Mouse (Mus musculus) embryonic facial prominence, embryonic 13.5 days (tissue): ENCODE measurements around the gene Def6. TPM values are rescaled to one million over a fixed set of nuclear protein-coding genes. Genes with fewer than 3 reads are reported as not detected.

Source experiments
- ATAC-seq: fragments of 200-750 bp; cut with Nextera tagmentation; 2 replicates; pipeline ENCODE4 v1.8.0; 2017; ENCODE audit warnings: low read depth; ENCODE audit not compliant: insufficient number of reproducible peaks, insufficient read depth, low FRiP score, low TSS enrichment
- H3K27ac ChIP-seq: fragments of 300-500 bp; sonication (generic); 2 replicates; pipeline ENCODE4 v1.5.1; 2015; ENCODE audit warnings: moderate library complexity, mild to moderate bottlenecking, inconsistent platforms
- H3K27me3 ChIP-seq: fragments of 300-500 bp; sonication (generic); 2 replicates; pipeline ENCODE4 v1.6.1; 2015; ENCODE audit warnings: mild to moderate bottlenecking, inconsistent platforms
- H3K36me3 ChIP-seq: fragments of 300-500 bp; sonication (generic); 2 replicates; pipeline ENCODE4 v1.6.1; 2015; ENCODE audit warnings: mild to moderate bottlenecking, inconsistent platforms
- H3K4me1 ChIP-seq: fragments of 300-500 bp; sonication (generic); 2 replicates; pipeline ENCODE4 v1.6.1; 2015; ENCODE audit warnings: inconsistent platforms
- H3K4me2 ChIP-seq: fragments of 300-500 bp; sonication (generic); 2 replicates; pipeline ENCODE4 v1.6.1; 2015; ENCODE audit warnings: moderate library complexity, mild to moderate bottlenecking, inconsistent platforms
- H3K4me3 ChIP-seq: fragments of 300-500 bp; sonication (generic); 2 replicates; pipeline ENCODE4 v1.5.1; 2015; ENCODE audit warnings: mild to moderate bottlenecking, inconsistent platforms
- H3K9ac ChIP-seq: fragments of 300-500 bp; sonication (generic); 2 replicates; pipeline ENCODE4 v1.6.1; 2015; ENCODE audit warnings: mild to moderate bottlenecking, inconsistent platforms
- H3K9me3 ChIP-seq: fragments of 300-500 bp; sonication (generic); 2 replicates; pipeline ENCODE4 v1.6.1; 2016; ENCODE audit warnings: inconsistent platforms
- WGBS: fragments of 180-500 bp; shearing (Covaris S2); methylation state at CpG from one replicate; pipeline ENCODE4 v1.1.7; 2015; ENCODE audit warnings: mixed read lengths; 5-methylcytosine and 5-hydroxymethylcytosine counted together
- polyA plus RNA-seq: library from polyadenylated mRNA; unstranded; fragments of >200 nt; fragmentation: Nextera tagmentation; extraction: Ambion mirVana; gene quantifications from 2 replicates; pipeline ENCODE4 v1.2.1, GENCODE M21; 2015

Gene Def6
- polyA plus RNA-seq, 1 experiment from 2014 or later, result 13.1 TPM

DNA sequence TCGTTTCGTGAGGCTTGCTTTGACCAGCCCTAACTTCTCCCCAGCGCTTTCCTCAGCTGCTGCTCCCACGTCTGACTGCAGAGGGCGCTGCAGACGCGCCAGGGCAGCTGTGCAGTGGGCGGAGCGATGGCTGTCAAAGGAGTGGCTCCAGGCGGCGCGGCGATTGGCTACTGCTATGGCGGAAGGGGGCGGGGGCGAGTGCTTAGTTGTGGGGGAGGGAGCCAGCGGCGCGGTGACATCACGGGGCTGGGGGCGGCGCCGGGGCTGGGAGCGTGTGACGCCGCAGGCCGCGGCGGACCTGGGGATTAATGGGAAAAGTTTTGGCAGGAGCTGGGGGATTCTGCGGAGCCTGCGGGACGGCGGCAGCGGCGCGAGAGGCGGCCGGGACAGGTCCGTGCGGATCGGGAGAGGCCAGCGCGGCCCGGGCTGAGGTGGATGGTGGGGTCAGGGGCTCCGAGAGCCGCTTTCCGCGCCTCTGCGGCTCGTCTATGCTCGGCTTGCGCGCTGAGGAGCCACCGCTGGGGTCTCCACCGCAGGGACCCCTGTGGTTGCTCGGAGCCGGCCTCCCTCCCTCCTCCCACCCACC is 25.0 kb downstream of the Def6 start, which contains the start of gene Ppard:
Gene Ppard (plus strand): TSS at position 226 of the 586 bp plus-strand sequence.
- WGBS, result under 1% methylated on average over 57 of the region's 57 CpGs
- peak within 1 kb of the TSS; percentile 85 for H3K4me3 ChIP-seq
- H3K9ac ChIP-seq, result peak within 1 kb of the TSS; percentile 95
- peaks cover 16% of the 10 kb centered on the region for H3K36me3 ChIP-seq
- H3K4me1 ChIP-seq, result peaks cover 41% of the 10 kb centered on the region
- no peaks in the 10 kb centered on the region for H3K9me3 ChIP-seq
- H3K4me2 ChIP-seq, result peak within 1 kb of the TSS; percentile 81
- no peaks in the 10 kb centered on the region for H3K27me3 ChIP-seq
- ATAC-seq, result peak; percentile 83
- peak within 1 kb of the TSS; percentile 89 for H3K27ac ChIP-seq

DNA sequence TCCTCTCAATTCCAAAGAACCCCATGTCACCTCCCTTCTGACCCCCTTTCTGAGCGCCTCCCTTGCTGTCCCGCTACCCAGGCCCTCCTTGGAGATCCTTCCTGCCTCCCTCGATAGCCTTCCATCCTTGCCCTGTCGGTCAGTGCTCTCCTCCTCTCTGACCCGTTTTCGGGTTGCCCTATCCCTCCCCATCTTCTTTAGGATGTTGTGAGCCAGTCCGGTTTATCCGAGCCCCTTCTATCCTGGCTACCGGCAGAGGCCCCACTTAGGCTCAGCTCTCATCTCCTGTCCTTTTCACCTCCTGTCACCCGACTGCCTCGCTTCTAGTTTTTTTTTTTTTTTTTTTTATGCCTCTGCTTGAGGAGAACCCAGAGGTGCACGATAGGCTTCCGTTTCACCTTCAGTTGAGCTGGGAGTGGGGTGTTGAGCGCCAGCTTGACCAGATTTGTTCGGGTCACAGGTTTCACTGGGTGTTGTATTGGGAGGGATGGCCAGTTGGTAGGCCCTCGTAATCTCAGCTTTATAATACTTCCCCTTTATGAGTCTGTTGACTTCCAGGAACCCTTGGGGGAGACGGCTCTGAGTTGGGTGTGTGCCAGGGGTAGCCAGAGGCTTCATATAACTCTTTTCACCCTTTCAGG is 25.6 kb downstream of the Def6 start:
- H3K27ac ChIP-seq, result peak overlapping the region; percentile 89
- 0 out of 2 replicates have a peak, but pooled peaks have one; percentile 7 for ATAC-seq

DNA sequence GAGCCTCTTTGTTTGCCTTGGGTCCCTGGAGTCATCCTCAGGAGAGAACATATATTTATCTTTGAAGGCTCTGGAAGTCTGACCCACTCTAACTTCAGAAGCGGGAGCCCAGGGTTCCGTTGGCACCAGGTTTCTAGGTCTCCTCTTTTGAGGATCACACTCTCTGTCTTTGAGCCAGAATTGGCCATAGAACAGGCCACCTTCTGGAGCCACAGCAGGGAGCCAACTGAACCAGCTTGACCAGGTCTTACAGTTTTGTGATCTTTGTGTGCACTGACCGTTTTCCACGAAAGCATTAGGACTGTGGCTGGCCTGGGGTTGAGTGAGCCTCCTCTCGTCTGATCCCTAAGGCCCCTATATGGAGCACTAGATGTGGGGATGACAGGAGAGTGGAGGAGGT is 27.1 kb downstream of the Def6 start:
- H3K4me3 ChIP-seq, result no peak overlapping the region
- H3K27me3 ChIP-seq, result no peaks in the 10 kb centered on the region
- peaks cover 19% of the 10 kb centered on the region for H3K36me3 ChIP-seq
- no peak for ATAC-seq
- peak overlapping the region; percentile 81; the same call in 1 of the 2 replicates for H3K4me2 ChIP-seq
- peaks cover 41% of the 10 kb centered on the region for H3K4me1 ChIP-seq
- WGBS, result 88% methylated on average over 5 of the region's 5 CpGs
- H3K9ac ChIP-seq, result peak overlapping the region; percentile 46; the same call in 1 of the 2 replicates
- H3K27ac ChIP-seq, result no peak overlapping the region
- no peaks in the 10 kb centered on the region for H3K9me3 ChIP-seq

More for the DNA sequence above, 25.6 kb downstream of the Def6 start:
- Histone ChIP-seq H3K36me3 (peaks cover 15% of the 10 kb centered on the region), H3K4me3 (peak overlapping the region; percentile 85), H3K9ac (peak overlapping the region; percentile 95), H3K4me2 (peak overlapping the region; percentile 81), H3K27me3 (no peaks in the 10 kb centered on the region), H3K4me1 (peaks cover 41% of the 10 kb centered on the region), H3K9me3 (no peaks in the 10 kb centered on the region)
- 6% methylated on average over 17 of the region's 17 CpGs for WGBS

DNA sequence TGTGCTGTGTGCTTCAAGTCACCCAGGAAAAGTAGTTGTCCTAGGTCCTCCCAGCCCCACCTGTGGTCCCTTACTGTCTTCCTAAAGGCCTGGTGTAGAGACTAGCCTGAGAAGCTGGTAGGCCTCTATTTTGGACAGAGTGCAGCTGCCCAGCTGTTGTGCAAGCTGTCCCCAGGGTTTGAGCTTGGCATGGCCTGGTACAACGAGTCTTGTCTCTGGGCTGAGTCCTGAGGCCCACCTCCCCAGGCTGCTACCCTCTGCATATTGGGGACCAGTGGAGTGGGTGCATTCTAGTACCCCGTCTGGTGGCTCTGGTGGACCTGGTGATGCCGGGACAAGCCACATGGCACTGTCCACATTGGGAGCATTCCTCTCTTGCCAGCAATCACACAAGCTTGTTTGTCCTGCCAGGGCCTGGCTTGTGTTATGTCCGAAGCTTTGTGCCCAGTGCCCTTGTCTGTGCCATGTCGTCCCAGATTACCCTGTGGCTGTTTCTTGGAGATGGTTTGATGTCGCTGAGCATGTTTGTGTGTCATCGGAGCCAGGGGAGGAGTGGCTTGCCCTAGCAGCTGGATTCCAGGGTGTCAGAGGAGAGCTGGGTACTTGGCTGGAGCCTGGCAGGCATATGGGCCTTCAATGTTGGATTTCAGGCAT is 28.5 kb downstream of the Def6 start:
- Histone ChIP-seq H3K27ac (no peak overlapping the region), H3K9ac (peak overlapping the region; percentile 51), H3K27me3 (no peaks in the 10 kb centered on the region), H3K4me3 (no peak overlapping the region), H3K4me2 (no peak overlapping the region), H3K9me3 (no peaks in the 10 kb centered on the region), H3K4me1 (peaks cover 41% of the 10 kb centered on the region), H3K36me3 (peaks cover 33% of the 10 kb centered on the region)
- 76% methylated on average over 7 of the region's 7 CpGs for WGBS
- no peak for ATAC-seq

DNA sequence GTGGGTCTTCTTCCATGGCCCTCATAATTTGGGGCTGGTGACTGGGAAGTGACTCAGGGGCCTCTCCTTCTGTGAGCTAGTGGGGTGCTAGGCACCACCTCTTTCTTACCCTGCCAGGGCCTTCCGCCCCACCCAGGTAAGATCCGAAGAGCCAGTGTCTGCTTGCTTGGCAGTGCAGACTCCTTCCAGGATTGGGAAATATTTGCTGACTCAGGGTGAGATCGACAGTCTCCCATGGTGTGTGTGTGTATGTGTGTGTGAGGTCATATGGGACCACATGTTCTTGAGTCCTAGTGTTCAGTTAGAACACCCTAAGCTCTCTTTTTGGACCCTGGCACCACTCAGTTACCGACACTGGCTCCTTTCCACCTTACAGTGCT is 29.0 kb downstream of the Def6 start:
- no peak for ATAC-seq
- no peak overlapping the region for H3K4me3 ChIP-seq
- no peaks in the 10 kb centered on the region for H3K9me3 ChIP-seq
- 85% methylated on average over 4 of the region's 4 CpGs for WGBS
- H3K27me3 ChIP-seq, result no peaks in the 10 kb centered on the region
- H3K36me3 ChIP-seq, result peaks cover 38% of the 10 kb centered on the region
- peak overlapping the region; percentile 51; the same call in 1 of the 2 replicates for H3K9ac ChIP-seq
- no peak overlapping the region for H3K27ac ChIP-seq
- no peak overlapping the region for H3K4me2 ChIP-seq
- peaks cover 41% of the 10 kb centered on the region for H3K4me1 ChIP-seq

DNA sequence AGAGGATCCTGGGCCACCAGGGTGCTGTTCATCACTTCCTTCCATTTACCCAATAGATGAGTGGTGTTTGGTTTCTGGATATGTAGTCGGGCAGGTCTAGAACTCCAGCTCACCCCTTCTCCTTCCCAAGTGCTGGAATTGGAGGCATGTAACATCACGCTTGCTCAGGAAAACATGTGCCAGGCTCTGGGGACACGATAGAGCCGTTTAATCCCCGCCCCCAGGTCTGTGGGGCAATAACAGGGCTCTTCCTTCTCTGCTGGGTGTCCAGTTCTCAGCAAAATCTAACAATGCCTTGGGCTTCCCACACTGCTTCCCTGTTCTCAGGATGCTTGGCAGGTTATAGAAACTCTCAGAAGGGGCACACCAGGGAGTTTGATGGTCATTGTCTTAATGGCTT is 29.8 kb downstream of the Def6 start:
- 63% methylated on average over 5 of the region's 5 CpGs for WGBS
- Histone ChIP-seq H3K4me2 (no peak overlapping the region), H3K27me3 (no peaks in the 10 kb centered on the region), H3K9me3 (no peaks in the 10 kb centered on the region), H3K36me3 (peaks cover 45% of the 10 kb centered on the region), H3K9ac (no peak overlapping the region; the same call in 1 of the 2 replicates), H3K27ac (no peak overlapping the region), H3K4me3 (no peak overlapping the region), H3K4me1 (peaks cover 47% of the 10 kb centered on the region)
- ATAC-seq, result no peak

DNA sequence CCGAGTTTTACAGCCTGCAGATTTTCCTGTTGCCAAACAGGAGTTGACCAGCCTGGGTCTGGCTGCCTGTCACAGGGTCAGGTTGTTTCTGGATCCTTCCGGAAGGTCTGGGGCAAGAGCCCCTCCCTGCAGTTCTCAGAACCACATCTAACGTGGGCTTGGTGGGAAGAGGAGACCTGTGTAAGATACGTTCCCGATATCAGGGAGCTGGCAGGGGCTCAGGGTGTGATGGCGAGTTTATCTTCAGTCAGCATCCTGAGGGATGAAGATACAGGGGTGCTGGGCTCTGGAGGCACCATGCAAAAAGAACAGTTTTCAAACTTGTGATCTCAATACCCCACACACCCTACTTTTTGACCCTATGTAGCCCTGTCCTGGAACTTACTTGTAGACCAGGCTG is 30.3 kb downstream of the Def6 start:
- H3K36me3 ChIP-seq, result peaks cover 49% of the 10 kb centered on the region
- no peak overlapping the region for H3K4me3 ChIP-seq
- H3K4me1 ChIP-seq, result peaks cover 48% of the 10 kb centered on the region
- H3K27ac ChIP-seq, result no peak overlapping the region
- H3K4me2 ChIP-seq, result no peak overlapping the region
- 83% methylated on average over 6 of the region's 6 CpGs for WGBS
- no peak for ATAC-seq
- no peaks in the 10 kb centered on the region for H3K9me3 ChIP-seq
- no peak overlapping the region; the same call in 1 of the 2 replicates for H3K9ac ChIP-seq
- H3K27me3 ChIP-seq, result no peaks in the 10 kb centered on the region

DNA sequence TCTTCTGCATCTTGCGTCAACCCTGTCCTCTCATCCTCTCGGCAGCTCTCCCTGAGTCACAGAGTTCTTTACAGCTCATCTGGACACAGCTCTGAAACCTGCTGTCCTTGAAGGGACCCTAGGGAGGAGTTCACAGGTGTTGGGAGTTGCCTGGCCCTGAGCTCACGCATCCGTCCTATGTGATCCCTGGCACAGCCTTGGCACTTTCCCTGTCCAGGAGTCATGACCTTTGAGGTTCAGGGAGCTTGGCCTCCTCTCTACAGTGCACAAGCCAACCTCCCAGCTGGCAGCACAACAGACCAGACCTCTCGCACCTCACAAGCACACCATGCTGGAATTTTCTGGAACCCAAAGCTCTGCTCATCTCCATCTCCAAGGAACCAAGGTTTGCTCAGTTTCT is 33.3 kb downstream of the Def6 start:
- Histone ChIP-seq H3K4me1 (peaks cover 40% of the 10 kb centered on the region), H3K9ac (no peak overlapping the region), H3K27me3 (no peaks in the 10 kb centered on the region), H3K9me3 (no peaks in the 10 kb centered on the region), H3K27ac (no peak overlapping the region), H3K36me3 (peaks cover 57% of the 10 kb centered on the region), H3K4me2 (no peak overlapping the region), H3K4me3 (no peak overlapping the region)
- ATAC-seq, result no peak
- WGBS, result 92% methylated on average over 5 of the region's 5 CpGs

DNA sequence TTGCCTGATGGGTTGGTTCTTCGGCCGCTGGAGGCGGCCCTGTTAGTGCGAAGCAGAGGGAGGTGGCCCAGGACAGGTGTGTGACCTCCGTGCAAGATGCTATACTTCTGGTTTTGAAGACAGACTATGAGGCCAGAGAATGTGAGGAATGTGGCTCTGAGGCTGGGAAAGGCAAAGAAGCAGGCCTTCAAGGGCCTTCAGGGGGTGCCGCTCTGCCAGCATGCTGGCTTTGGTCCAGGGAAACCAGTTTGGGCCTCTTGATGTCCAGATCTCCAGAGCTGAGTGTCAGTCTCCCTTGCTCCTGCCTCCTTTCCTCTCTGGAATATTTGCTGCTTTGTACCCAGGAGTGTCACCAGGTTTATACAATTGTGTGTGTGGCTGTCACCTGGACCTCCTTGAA is 34.7 kb downstream of the Def6 start:
- 77% methylated on average over 6 of the region's 6 CpGs for WGBS
- no peak for ATAC-seq
- Histone ChIP-seq H3K27ac (no peak overlapping the region), H3K9me3 (no peaks in the 10 kb centered on the region), H3K27me3 (no peaks in the 10 kb centered on the region), H3K36me3 (peaks cover 57% of the 10 kb centered on the region), H3K4me2 (no peak overlapping the region), H3K4me3 (no peak overlapping the region), H3K4me1 (peaks cover 40% of the 10 kb centered on the region), H3K9ac (no peak overlapping the region)

DNA sequence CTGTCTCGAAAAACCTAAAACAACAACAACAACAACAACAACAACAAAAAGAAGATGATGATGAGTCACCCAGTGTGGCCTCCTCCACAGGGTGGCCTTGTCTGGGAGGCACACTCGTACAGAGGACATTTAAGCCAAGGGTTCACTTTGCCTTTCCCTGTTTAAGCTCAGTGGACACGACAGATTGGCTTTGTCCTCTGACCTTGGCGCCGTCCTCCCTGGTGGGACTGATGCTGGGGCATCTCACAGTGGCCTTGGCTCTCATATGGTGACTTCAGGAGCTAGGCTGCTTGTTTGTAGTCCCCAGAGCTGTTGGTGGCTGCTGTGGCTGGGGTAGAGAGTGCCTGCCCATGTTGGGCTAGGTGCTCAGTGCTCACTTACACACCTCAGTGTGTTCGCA is 36.6 kb downstream of the Def6 start:
- Histone ChIP-seq H3K9ac (peak overlapping the region; percentile 27; the same call in 1 of the 2 replicates), H3K4me3 (no peak overlapping the region), H3K4me1 (peaks cover 54% of the 10 kb centered on the region), H3K27ac (peak overlapping the region; percentile 76), H3K9me3 (no peaks in the 10 kb centered on the region), H3K36me3 (peaks cover 41% of the 10 kb centered on the region), H3K27me3 (no peaks in the 10 kb centered on the region), H3K4me2 (no peak overlapping the region)
- no peak for ATAC-seq
- WGBS, result 79% methylated on average over 6 of the region's 6 CpGs

DNA sequence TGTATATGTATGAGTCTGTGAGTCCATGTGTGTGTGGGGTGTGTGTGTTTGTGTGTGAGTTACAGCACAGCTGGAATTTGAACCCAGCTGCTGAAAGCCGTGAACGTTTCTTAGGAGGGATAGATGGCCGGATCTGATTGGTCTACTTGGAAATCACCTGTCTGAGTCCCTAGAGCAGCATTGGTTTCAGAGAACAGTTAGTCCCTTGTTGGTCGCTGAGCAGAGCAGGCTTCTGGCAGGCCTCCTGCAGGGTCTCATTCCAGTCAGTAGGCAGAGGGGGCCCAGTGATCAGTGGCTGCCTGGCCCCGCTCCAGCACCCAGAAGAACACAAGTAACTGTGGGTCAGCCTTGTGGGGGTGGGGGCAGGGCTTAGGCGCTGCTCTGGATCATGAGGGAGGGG is 37.1 kb downstream of the Def6 start:
- peak overlapping the region; percentile 17 for H3K4me2 ChIP-seq
- H3K9ac ChIP-seq, result 0 out of 2 replicates have a peak overlapping the region, but pooled peaks have one; percentile 27
- ATAC-seq, result peak; percentile 45; the same call in 1 of the 2 replicates
- peak overlapping the region; percentile 76 for H3K27ac ChIP-seq
- H3K4me3 ChIP-seq, result no peak overlapping the region
- WGBS, result 17% methylated on average over 6 of the region's 6 CpGs
- no peaks in the 10 kb centered on the region for H3K9me3 ChIP-seq
- peaks cover 56% of the 10 kb centered on the region for H3K4me1 ChIP-seq
- H3K36me3 ChIP-seq, result peaks cover 37% of the 10 kb centered on the region
- no peaks in the 10 kb centered on the region for H3K27me3 ChIP-seq
